Mouse (Mus musculus) ES-E14 (cell line): ENCODE results near the gene Fkbp7. TPM values are rescaled to one million over a fixed set of nuclear protein-coding genes. Genes with fewer than 3 reads are reported as not detected.

ENCODE experiments used
- DNase-seq: peaks from one replicate; pipeline ENCODE4 v3.0.0-alpha.2; 2013; ENCODE audit warnings: low read depth, low spot score
- H3K27ac ChIP-seq: 2 replicates; pipeline ENCODE4 v1.5.1; 2012; ENCODE audit warnings: low read depth, mild to moderate bottlenecking, low read length, moderate library complexity, mixed read lengths; ENCODE audit not compliant: poor library complexity, insufficient read depth, severe bottlenecking
- H3K36me3 ChIP-seq: 2 replicates; pipeline ENCODE4 v1.6.1; 2012; ENCODE audit warnings: mild to moderate bottlenecking, low read length, moderate library complexity, mixed read lengths; ENCODE audit not compliant: control insufficient read depth, poor library complexity, insufficient read depth, severe bottlenecking
- H3K4me1 ChIP-seq, 2 experiments: fragments of 150-350 bp in 1 of 2; sonication (generic) in 1 of 2; 2 replicates each; pipeline ENCODE4 v1.6.1; 2012; ENCODE audit warnings: low read length in 2 of 2, mild to moderate bottlenecking in 1 of 2, mixed read lengths in 1 of 2; ENCODE audit not compliant: control insufficient read depth in 2 of 2, insufficient read depth in 2 of 2, poor library complexity in 1 of 2
- H3K4me3 ChIP-seq, 2 experiments: fragments of 150-350 bp in 1 of 2; sonication (generic) in 1 of 2; 2 replicates each; pipeline ENCODE4 v1.5.1; 2012; ENCODE audit warnings: low read length in 2 of 2, low read depth in 1 of 2, mild to moderate bottlenecking in 1 of 2, mixed read lengths in 1 of 2; ENCODE audit not compliant: insufficient read depth in 1 of 2, poor library complexity in 1 of 2, severe bottlenecking in 1 of 2
- H3K9ac ChIP-seq: 2 replicates; pipeline ENCODE4 v1.6.1; 2012; ENCODE audit warnings: low read depth, mild to moderate bottlenecking, low read length, mixed read lengths; ENCODE audit not compliant: poor library complexity, insufficient read depth, severe bottlenecking
- H3K9me3 ChIP-seq: fragments of 150-350 bp; sonication (generic); 2 replicates; pipeline ENCODE4 v1.6.1; 2012; ENCODE audit warnings: low read depth, mild to moderate bottlenecking, low read length; ENCODE audit not compliant: control insufficient read depth, insufficient read depth
- CHD2 ChIP-seq: IDR thresholded peaks from 2 replicates; pipeline ENCODE4 v1.6.1; 2014; ENCODE audit warnings: mild to moderate bottlenecking, low read depth, low read length, inconsistent platforms
- HCFC1 ChIP-seq: IDR thresholded peaks from 2 replicates; pipeline ENCODE4 v1.6.1; 2012; ENCODE audit warnings: low read length, inconsistent platforms, borderline replicate concordance; ENCODE audit not compliant: insufficient read depth
- MAFK ChIP-seq: IDR thresholded peaks from 2 replicates; pipeline ENCODE4 v1.6.1; 2014; ENCODE audit warnings: mild to moderate bottlenecking, low read depth, low read length, inconsistent platforms; ENCODE audit not compliant: insufficient read depth
- ZC3H11A ChIP-seq: IDR thresholded peaks from 2 replicates; pipeline ENCODE4 v1.6.1; 2012; ENCODE audit warnings: low read depth, mild to moderate bottlenecking, inconsistent platforms, low read length, borderline replicate concordance
- ZNF384 ChIP-seq: IDR thresholded peaks from 2 replicates; pipeline ENCODE4 v1.6.1; 2012; ENCODE audit warnings: low read depth, low read length, inconsistent platforms
- in situ Hi-C, 2 experiments: fragments of 600-800 bp; cut with MboI; formaldehyde crosslinking; loops; one replicate each; pipeline ENCODE4 v1.15.1; 2025; ENCODE audit warnings: low sequenced_read_pairs in 2 of 2, inconsistent platforms in 1 of 2; ENCODE audit not compliant: unreplicated experiment in 2 of 2
- total RNA-seq: library from RNA; depleted of rRNA; stranded (reverse); fragments of 300-350 nt; gene quantifications from 2 replicates; pipeline ENCODE4 v1.2.3, GENCODE M21; 2012

Gene Fkbp7
- total RNA-seq, 1 experiment, result 6.2 TPM

- Histone ChIP-seq H3K9ac (no peak overlapping the region), H3K4me1 (no peaks in the 10 kb centered on the region; a peak in 1 of 4 replicates), H3K4me3 (no peak overlapping the region), H3K9me3 (no peaks in the 10 kb centered on the region), H3K27ac (no peak overlapping the region), H3K36me3 (peaks cover 12% of the 10 kb centered on the region)
- in situ Hi-C loops, result no loop called here
- DNase-seq, result no peak
- TF ChIP-seq ZC3H11A (no peak), HCFC1 (no peak), MAFK (no peak), CHD2 (no peak), ZNF384 (no peak)
These were observed 29.8 kb upstream of the Fkbp7 start for GRCm38 (mm10) chr2:76702751-76703150.

- Histone ChIP-seq H3K4me3 (no peak overlapping the region), H3K36me3 (peaks cover 12% of the 10 kb centered on the region), H3K27ac (no peak overlapping the region), H3K4me1 (no peaks in the 10 kb centered on the region; a peak in 1 of 4 replicates), H3K9me3 (no peaks in the 10 kb centered on the region), H3K9ac (no peak overlapping the region)
- in situ Hi-C loops, result no loop called here
- DNase-seq, result no peak
- TF ChIP-seq ZNF384, result no peak
- TF ChIP-seq HCFC1, result no peak
- TF ChIP-seq CHD2, result no peak
- no peak for TF ChIP-seq MAFK
- TF ChIP-seq ZC3H11A, result no peak
These were observed 29.3 kb upstream of the Fkbp7 start for GRCm38 (mm10) chr2:76702188-76702587.

GRCm38 (mm10) chr2:76695290-76695689, 22.4 kb upstream of the Fkbp7 start:
- TF ChIP-seq CHD2 (no peak), HCFC1 (no peak), ZC3H11A (no peak), MAFK (no peak), ZNF384 (no peak)
- in situ Hi-C loops, result no loop called here
- no peak for DNase-seq
- peaks cover 18% of the 10 kb centered on the region for H3K36me3 ChIP-seq
- H3K4me3 ChIP-seq, result no peak overlapping the region
- H3K27ac ChIP-seq, result no peak overlapping the region
- no peaks in the 10 kb centered on the region; a peak in 1 of 4 replicates for H3K4me1 ChIP-seq
- H3K9me3 ChIP-seq, result no peaks in the 10 kb centered on the region
- H3K9ac ChIP-seq, result no peak overlapping the region

- no peak for TF ChIP-seq MAFK
- no peak for TF ChIP-seq HCFC1
- no peak for TF ChIP-seq CHD2
- no peak for TF ChIP-seq ZC3H11A
- TF ChIP-seq ZNF384, result no peak
- in situ Hi-C loops, result no loop called here
- Histone ChIP-seq H3K9ac (no peak overlapping the region), H3K4me1 (no peaks in the 10 kb centered on the region), H3K36me3 (peaks cover 19% of the 10 kb centered on the region), H3K9me3 (no peaks in the 10 kb centered on the region), H3K4me3 (no peak overlapping the region), H3K27ac (no peak overlapping the region)
- no peak for DNase-seq
These were observed 20.8 kb upstream of the Fkbp7 start for GRCm38 (mm10) chr2:76693765-76694164.

- in situ Hi-C loops, result no loop called here
- Histone ChIP-seq H3K9me3 (no peaks in the 10 kb centered on the region), H3K9ac (no peak overlapping the region), H3K36me3 (peaks cover 41% of the 10 kb centered on the region), H3K4me1 (no peaks in the 10 kb centered on the region), H3K27ac (no peak overlapping the region), H3K4me3 (no peak overlapping the region)
- TF ChIP-seq ZC3H11A (no peak), ZNF384 (no peak), CHD2 (no peak), MAFK (no peak), HCFC1 (no peak)
- no peak for DNase-seq
These were observed 17.7 kb upstream of the Fkbp7 start for GRCm38 (mm10) chr2:76690436-76691204.
